Comparison of ENCODE assay signal across 7 mouse cellular contexts in genomic region chr5:112577750-112578149, GRCm38 (mm10). TPM values are rescaled to one million over a fixed set of nuclear protein-coding genes. Genes with fewer than 3 reads are reported as not detected.
DNase-seq lines count a peak whose midpoint lies in the region; ATAC-seq and TF ChIP-seq lines count a peak whose summit lies in the region.

No protein-coding gene starts in this region.

- TF ChIP-seq CTCF in cortical plate, adult 2 months (IDR thresholded peaks at IDR 0.05; ENCODE audit: extremely low read depth, insufficient read depth, low read length): no peak
- no peak for TF ChIP-seq CTCF in gastrocnemius, adult 2 months (IDR thresholded peaks at IDR 0.05)

- peak; percentile 62 to 67 for DNase-seq in cerebellum, adult 18-20 months
- no peak for DNase-seq in lung, postnatal 4 days
- DNase-seq in testis, postnatal 10 days (ENCODE audit: low spot score): no peak
- DNase-seq in gastrocnemius, adult 2 months: no peak

- no peak for TF ChIP-seq POLR2A in cortical plate, adult 2 months (IDR thresholded peaks at IDR 0.05; ENCODE audit: extremely low read depth, insufficient read depth, low read length)

- no peak overlapping the region for H3K9ac ChIP-seq in intestine, embryonic 15.5 days
- H3K9ac ChIP-seq in neural tube, embryonic 13.5 days: peak overlapping the region; percentile 84; the same call in 1 of the 2 replicates

- intact Hi-C loops in gastrocnemius, adult 2 months (cut with DNase I): no loop called here

- H3K36me3 ChIP-seq in intestine, embryonic 15.5 days: no peaks in the 10 kb centered on the region
- no peaks in the 10 kb centered on the region for H3K36me3 ChIP-seq in neural tube, embryonic 13.5 days

- peak overlapping the region; percentile 92 for H3K27ac ChIP-seq in cortical plate, adult 2 months (ENCODE audit: insufficient read depth, low read length)
- H3K27ac ChIP-seq in intestine, embryonic 15.5 days: 0 out of 2 replicates have a peak overlapping the region, but pooled peaks have one; percentile 1
- H3K27ac ChIP-seq in neural tube, embryonic 13.5 days (replicated peaks): peak overlapping the region; percentile 84
- no peak overlapping the region for H3K27ac ChIP-seq in gastrocnemius, adult 2 months

- no peaks in the 10 kb centered on the region; the same call in 1 of the 2 replicates for H3K4me1 ChIP-seq in cortical plate, adult 2 months (ENCODE audit: control insufficient read depth, insufficient read depth, low read length)
- H3K4me1 ChIP-seq in intestine, embryonic 15.5 days (replicated peaks): peaks cover 18% of the 10 kb centered on the region
- peaks cover 56% of the 10 kb centered on the region for H3K4me1 ChIP-seq in neural tube, embryonic 13.5 days (replicated peaks)

- no peaks in the 10 kb centered on the region for H3K9me3 ChIP-seq in intestine, embryonic 15.5 days
- no peaks in the 10 kb centered on the region for H3K9me3 ChIP-seq in neural tube, embryonic 13.5 days

- H3K4me2 ChIP-seq in intestine, embryonic 15.5 days (replicated peaks): peak overlapping the region; percentile 71
- peak overlapping the region; percentile 74 for H3K4me2 ChIP-seq in neural tube, embryonic 13.5 days

- peak overlapping the region; percentile 96 for H3K4me3 ChIP-seq in cortical plate, adult 2 months (ENCODE audit: insufficient read depth, low read length)
- 0 out of 2 replicates have a peak overlapping the region, but pooled peaks have one; percentile 35 for H3K4me3 ChIP-seq in intestine, embryonic 15.5 days (replicated peaks)
- H3K4me3 ChIP-seq in neural tube, embryonic 13.5 days: peak overlapping the region; percentile 55
- H3K4me3 ChIP-seq in gastrocnemius, adult 2 months: no peak overlapping the region

- ATAC-seq in intestine, embryonic 15.5 days: peak; percentile 25; the same call in 1 of the 2 replicates
- ATAC-seq in neural tube, embryonic 13.5 days (ENCODE audit: low read depth): peak; percentile 48

- WGBS in intestine, embryonic 15.5 days: 8% methylated on average over 10 of the region's 10 CpGs
- WGBS in neural tube, embryonic 13.5 days: 8% methylated on average over 10 of the region's 10 CpGs

- peaks cover 45% of the 10 kb centered on the region for H3K27me3 ChIP-seq in intestine, embryonic 15.5 days (replicated peaks)
- H3K27me3 ChIP-seq in neural tube, embryonic 13.5 days: peaks cover 58% of the 10 kb centered on the region

RNA-seq across cellular contexts. Expression of gene Sez6l, which starts 0.8 kb away (rescaled TPM):
- polyA plus RNA-seq in cortical plate, adult 2 months (2012; rRNA removed): 105 and 112 TPM in 2 replicates
- polyA plus RNA-seq in intestine, embryonic 15.5 days (2015; fragmentation: Nextera tagmentation; extraction: Ambion mirVana): 1.8 and 2.0 TPM in 2 replicates
- 21.8 and 24.8 TPM in 2 replicates for polyA plus RNA-seq in neural tube, embryonic 13.5 days (2015; fragmentation: Nextera tagmentation; extraction: Ambion mirVana)
- total RNA-seq in gastrocnemius, adult 2 months (2021): not detected

Comparison
In these comparisons a context has a peak if more than half of its experiments do, and no peak if none do; other contexts are left out.
1. DNase-seq: peak in cerebellum, adult 18-20 months (2 of 2); none in lung, postnatal 4 days (0 of 2), testis, postnatal 10 days (single experiment) and gastrocnemius, adult 2 months (single experiment).